Mouse (Mus musculus) MEL (cell line): ENCODE results near the gene Rpl4.

Experiments used
- CTCF ChIP-seq, 3 experiments: IDR thresholded peaks in 2 of 3; conservative IDR thresholded peaks in 1 of 3; 2 replicates each; pipeline ENCODE4 v1.5.1; 2011 to 2012; ENCODE audit warnings: low read length in 3 of 3, low read depth in 2 of 3, mild to moderate bottlenecking in 2 of 3, improper control_type of control experiment in 1 of 3, inconsistent platforms in 1 of 3, mixed read lengths in 1 of 3, moderate library complexity in 1 of 3; ENCODE audit not compliant: control insufficient read depth in 1 of 3, insufficient read depth in 1 of 3, poor library complexity in 1 of 3, severe bottlenecking in 1 of 3
- ELF1 ChIP-seq: IDR thresholded peaks from 2 replicates; pipeline ENCODE4 v1.6.1; 2014; ENCODE audit warnings: low read depth, mild to moderate bottlenecking, inconsistent platforms, low read length, improper control_type of control experiment, moderate library complexity
- EP300 ChIP-seq, 2 experiments: IDR thresholded peaks; 2 replicates each; pipeline ENCODE4 v1.6.1; 2011; ENCODE audit warnings: improper control_type of control experiment in 2 of 2, low read length in 2 of 2, low read depth in 1 of 2, mild to moderate bottlenecking in 1 of 2
- POLR2A ChIP-seq, 2 experiments: IDR thresholded peaks; 2 replicates each; pipeline ENCODE4 v1.6.1; 2011 to 2012; ENCODE audit warnings: low read length in 2 of 2, mild to moderate bottlenecking in 2 of 2, control low read depth in 1 of 2, improper control_type of control experiment in 1 of 2, low read depth in 1 of 2, moderate library complexity in 1 of 2; ENCODE audit not compliant: control insufficient read depth in 1 of 2, insufficient read depth in 1 of 2, poor library complexity in 1 of 2

- TF ChIP-seq EP300 (IDR thresholded peaks at IDR 0.05; ENCODE audit: low read depth in 1 of 2, low read length in 2 of 2) (no peak), CTCF (IDR thresholded peaks at IDR 0.05 in 2 of 3, conservative IDR thresholded peaks at IDR 0.05 in 1 of 3; ENCODE audit: control insufficient read depth in 1 of 3, insufficient read depth in 1 of 3, low read depth in 2 of 3, low read length in 3 of 3, poor library complexity in 1 of 3, severe bottlenecking in 1 of 3) (no peak), ELF1 (no peak), POLR2A (IDR thresholded peaks at IDR 0.05; ENCODE audit: control insufficient read depth in 1 of 2, insufficient read depth in 1 of 2, low read depth in 1 of 2, low read length in 2 of 2, poor library complexity in 1 of 2) (no peak)
Measured at GRCm38 (mm10) chr9:64202866-64203265, 29.7 kb downstream of the Rpl4 start.
